Mouse (Mus musculus) CH12.LX (cell line): ENCODE data around the gene Usp5.

Experiments used
- CHD1 ChIP-seq: IDR thresholded peaks from 2 replicates; pipeline ENCODE4 v1.6.1; 2012; ENCODE audit warnings: low read depth, low read length, improper control_type of control experiment, inconsistent platforms
- CTCF ChIP-seq, 2 experiments: IDR thresholded peaks in 1 of 2; conservative IDR thresholded peaks in 1 of 2; 2 replicates each; pipeline ENCODE4 v1.5.1; 2011 to 2012; ENCODE audit warnings: low read depth in 2 of 2, low read length in 2 of 2, improper control_type of control experiment in 1 of 2, inconsistent platforms in 1 of 2, mild to moderate bottlenecking in 1 of 2, moderate library complexity in 1 of 2
- EP300 ChIP-seq: IDR thresholded peaks from 2 replicates; pipeline ENCODE4 v1.6.1; 2011; ENCODE audit warnings: low read length, improper control_type of control experiment
- JUND ChIP-seq: conservative IDR thresholded peaks from 2 replicates; pipeline ENCODE4 v1.6.1; 2011; ENCODE audit warnings: low read depth, low read length, improper control_type of control experiment
- MAZ ChIP-seq: IDR thresholded peaks from 2 replicates; pipeline ENCODE4 v1.6.1; 2012; ENCODE audit warnings: low read depth, mild to moderate bottlenecking, inconsistent platforms, low read length, improper control_type of control experiment, moderate library complexity
- MEF2A ChIP-seq: IDR thresholded peaks from 2 replicates; pipeline ENCODE4 v1.6.1; 2014; ENCODE audit warnings: low read depth, mild to moderate bottlenecking, inconsistent platforms, low read length, improper control_type of control experiment, borderline replicate concordance
- PAX5 ChIP-seq: IDR thresholded peaks from 2 replicates; pipeline ENCODE4 v1.6.1; 2012; ENCODE audit warnings: low read length, inconsistent platforms, mixed read lengths
- POLR2A ChIP-seq: IDR thresholded peaks from 2 replicates; pipeline ENCODE4 v1.6.1; 2011; ENCODE audit warnings: low read depth, mild to moderate bottlenecking, improper control_type of control experiment, low read length
- ZNF384 ChIP-seq: IDR thresholded peaks from 2 replicates; pipeline ENCODE4 v1.6.1; 2012; ENCODE audit warnings: low read depth, low read length, improper control_type of control experiment, inconsistent platforms

DNA sequence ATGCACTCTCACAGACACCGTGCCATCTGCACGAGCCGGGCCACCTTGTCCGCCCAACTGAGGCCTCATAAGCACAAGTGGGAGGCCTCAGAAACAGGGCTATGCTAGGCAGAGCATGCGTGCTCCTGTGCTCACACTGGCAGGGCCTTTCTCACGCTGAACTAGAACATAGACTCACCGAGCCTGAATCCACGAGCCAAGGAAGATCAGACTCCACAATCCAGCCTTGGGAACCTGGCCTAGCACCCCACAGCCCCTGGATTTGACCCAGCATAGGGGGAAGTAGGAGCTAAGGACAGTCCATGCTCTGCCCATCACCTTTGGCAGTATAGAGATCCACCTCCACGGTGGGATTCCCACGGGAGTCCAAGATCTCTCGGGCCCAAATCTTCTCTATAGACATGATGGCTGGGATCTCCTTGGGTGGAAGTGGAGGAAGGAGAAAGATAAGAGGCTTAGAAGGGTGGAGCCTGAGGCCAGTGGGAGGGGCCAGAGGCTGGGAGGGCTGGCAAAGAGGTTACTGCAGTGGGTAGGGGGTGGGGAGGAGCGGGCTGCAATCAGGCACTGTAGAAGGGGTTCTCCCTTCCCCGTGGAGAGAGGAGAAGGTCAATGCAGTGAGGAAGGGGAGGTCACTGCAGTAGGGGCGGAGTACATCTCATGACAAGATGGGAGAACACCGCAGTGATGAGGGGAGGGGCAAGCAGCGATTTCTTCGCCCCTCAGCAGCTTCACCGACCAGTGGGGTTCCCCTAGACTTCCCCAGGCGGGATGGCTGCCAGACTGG is 61.2 kb downstream of the Usp5 start:
- TF ChIP-seq CHD1 (no peak), EP300 (no peak), ZNF384 (no peak), MAZ (peak; percentile 82), POLR2A (no peak), MEF2A (no peak), JUND (no peak), CTCF (conservative IDR thresholded peaks at IDR 0.05 in 1 of 2, IDR thresholded peaks at IDR 0.05 in 1 of 2; ENCODE audit: low read depth in 2 of 2, low read length in 2 of 2) (no peak), PAX5 (no peak)
